Mouse (Mus musculus): ENCODE measurements around the gene Ushbp1. TPM values are rescaled to one million over a fixed set of nuclear protein-coding genes. Genes with fewer than 3 reads are reported as not detected.

Gene Ushbp1
- polyA plus RNA-seq, 2 experiments, result 1.5 to 3.5 TPM

DNA sequence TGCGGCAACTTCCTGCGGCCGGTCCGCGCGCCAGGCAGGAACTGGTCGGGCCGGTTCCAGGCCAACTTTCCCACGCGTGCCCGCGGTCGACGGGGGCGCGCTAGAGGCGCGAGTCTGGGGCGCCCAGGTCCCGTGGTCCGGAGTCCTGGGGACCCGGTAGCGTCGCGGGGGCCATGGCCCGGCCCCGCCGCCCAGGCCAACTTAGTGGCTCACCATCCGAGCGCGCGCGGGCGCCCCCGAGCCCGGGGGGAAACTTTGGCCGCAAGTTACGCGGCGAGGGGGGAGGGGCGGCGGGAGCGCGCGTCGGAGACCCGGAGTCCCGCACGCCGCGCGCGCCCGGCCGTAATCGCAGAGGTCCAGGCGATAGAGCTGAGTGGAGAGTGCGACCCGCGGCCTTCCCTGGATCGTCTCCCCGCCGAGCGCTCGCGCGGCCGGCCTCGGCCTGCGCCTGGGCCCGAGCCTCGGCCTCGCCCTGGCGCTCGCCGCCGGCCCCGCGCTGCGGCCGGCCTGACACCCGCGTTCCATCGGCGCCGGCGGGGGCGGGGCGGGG is 14.1 kb downstream of the Ushbp1 start, which contains the start of gene Nr2f6:
Gene Nr2f6, minus strand, starts transcription at position 540 of the 550 bp plus-strand sequence.
- under 1% methylated on average over 69 of the region's 89 CpGs for WGBS (ENCODE audit: insufficient replicate concordance)
- ATAC-seq (ENCODE audit: insufficient read depth), result no peak
- no peak for TF ChIP-seq EP300 (IDR thresholded peaks at IDR 0.05; ENCODE audit: low read depth)
- TF ChIP-seq CTCF (IDR thresholded peaks at IDR 0.05; ENCODE audit: low read depth), result no peak

DNA sequence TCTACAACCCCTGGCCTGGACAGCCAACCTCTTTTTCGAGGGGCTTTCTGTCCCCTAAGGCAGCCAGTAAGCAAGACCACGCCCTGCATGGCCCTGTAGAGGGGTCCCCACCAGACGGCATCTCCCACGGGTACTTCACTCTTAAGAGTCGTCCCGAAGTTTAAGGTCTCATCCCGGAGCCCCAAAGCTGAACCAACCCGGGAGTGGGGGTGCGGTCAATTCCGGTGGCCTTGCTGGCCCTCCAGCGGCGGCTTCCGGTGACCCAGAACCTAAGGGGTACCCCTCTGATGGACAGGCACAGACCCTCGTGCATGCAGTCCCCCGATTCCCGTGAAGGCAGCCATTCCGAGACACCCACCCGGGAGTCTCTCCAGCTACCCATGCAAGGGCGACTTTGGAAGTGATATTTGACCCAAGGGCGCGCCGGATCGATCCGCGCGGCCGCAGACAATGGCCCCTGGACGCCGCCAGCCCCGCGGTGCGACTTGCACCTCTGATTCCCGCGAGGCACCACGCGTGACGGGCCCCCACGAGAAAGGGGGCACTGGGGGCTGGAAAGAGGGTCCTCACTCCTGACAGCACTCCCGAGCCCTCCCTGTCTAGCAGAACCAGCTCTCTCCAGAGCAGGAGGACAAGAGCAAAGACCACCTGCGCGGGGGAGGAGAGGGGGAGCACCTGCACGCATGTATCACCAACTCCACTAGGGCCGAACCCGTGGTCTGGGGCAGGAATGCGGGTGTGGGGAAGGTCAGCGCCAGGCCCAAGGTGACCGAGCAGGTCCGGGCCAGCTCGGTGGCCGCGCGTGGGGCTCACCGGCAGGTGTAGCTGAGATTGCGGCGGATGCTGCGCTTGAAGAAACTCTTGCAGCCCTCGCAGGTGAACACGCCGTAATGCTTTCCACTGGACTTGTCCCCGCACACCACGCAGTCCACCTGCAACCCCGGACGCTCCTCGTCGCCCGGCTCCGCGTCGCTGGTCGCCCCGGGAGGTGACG is 15.1 kb downstream of the Ushbp1 start:
- Histone ChIP-seq H3K4me2 (ENCODE audit: low read depth) (peak overlapping the region; percentile 60), H3K9ac (replicated peaks) (peak overlapping the region; percentile 58), H3K36me3 (replicated peaks; ENCODE audit: control insufficient read depth, insufficient read depth, low read depth) (no peaks in the 10 kb centered on the region), H3K9me3 (ENCODE audit: control insufficient read depth, low read length) (no peaks in the 10 kb centered on the region), H3K27me3 (ENCODE audit: control insufficient read depth, insufficient read depth, low read length) (peaks cover 32% of the 10 kb centered on the region), H3K4me1 (replicated peaks; ENCODE audit: control insufficient read depth in 2 of 2, insufficient read depth in 2 of 2, low read length in 1 of 2) (peaks cover 5 to 7% of the 10 kb centered on the region in 2 experiments; a peak in 3 of 4 replicates), H3K4me3 (ENCODE audit: insufficient read depth in 1 of 2, low read depth in 2 of 2, low read length in 2 of 2) (peak overlapping the region; percentile 42 to 57), H3K27ac (no peak overlapping the region)
- DNase-seq (ENCODE audit: low read depth in 3 of 3, low spot score in 3 of 3) (no peak), ATAC-seq (ENCODE audit: insufficient read depth) (no peak)
- 5% methylated on average over 70 of the region's 72 CpGs for whole genome bisulfite sequencing (ENCODE audit: insufficient replicate concordance)
- TF ChIP-seq CTCF (IDR thresholded peaks at IDR 0.05; ENCODE audit: low read depth), result no peak
- TF ChIP-seq EP300 (IDR thresholded peaks at IDR 0.05; ENCODE audit: low read depth), result no peak

More for the DNA sequence above, 14.1 kb downstream of the Ushbp1 start, which contains the start of gene Nr2f6:
- Histone ChIP-seq H3K36me3 (replicated peaks; ENCODE audit: control insufficient read depth, insufficient read depth, low read depth) (no peaks in the 10 kb centered on the region), H3K27me3 (ENCODE audit: control insufficient read depth, insufficient read depth, low read length) (peaks cover 32% of the 10 kb centered on the region), H3K4me3 (ENCODE audit: insufficient read depth in 1 of 2, low read depth in 2 of 2, low read length in 2 of 2) (peak within 1 kb of the TSS; percentile 49 to 57), H3K9ac (replicated peaks) (peak within 1 kb of the TSS; percentile 58), H3K27ac (peak within 1 kb of the TSS; percentile 35), H3K9me3 (ENCODE audit: control insufficient read depth, low read length) (no peaks in the 10 kb centered on the region), H3K4me2 (ENCODE audit: low read depth) (peak within 1 kb of the TSS; percentile 60), H3K4me1 (replicated peaks; ENCODE audit: control insufficient read depth in 2 of 2, insufficient read depth in 2 of 2, low read length in 1 of 2) (peaks cover 0 to 1% of the 10 kb centered on the region in 2 experiments; a peak in 1 of 4 replicates)
- no peak for DNase-seq (ENCODE audit: low read depth in 3 of 3, low spot score in 3 of 3)

DNA sequence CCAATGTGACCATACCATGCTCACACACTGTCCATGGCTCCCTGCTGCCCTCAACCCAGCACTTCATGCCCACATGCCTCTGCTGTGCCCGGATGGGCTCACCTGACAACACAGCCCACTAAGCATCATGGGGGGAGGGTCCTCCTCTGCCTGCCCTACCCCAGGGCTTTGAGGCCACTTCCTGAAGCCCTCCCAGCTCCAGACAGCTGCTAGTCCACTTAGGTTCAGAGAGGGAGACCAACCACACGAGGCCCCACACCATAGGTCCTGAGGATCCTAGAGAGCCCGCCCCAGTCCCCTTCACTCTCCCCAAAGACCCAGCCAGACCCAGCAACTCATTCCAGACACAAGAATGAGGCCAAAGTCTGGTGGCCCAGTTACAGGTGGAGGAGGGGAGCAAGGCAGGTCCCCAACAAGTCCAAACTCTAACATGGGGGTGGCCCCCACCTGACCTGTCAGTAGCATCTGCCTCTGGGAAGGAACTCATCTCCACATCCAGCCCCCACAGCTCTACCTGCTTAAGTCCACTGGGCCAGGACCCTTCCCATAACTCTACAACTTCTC is 16.0 kb downstream of the Ushbp1 start:
- H3K4me1 ChIP-seq (replicated peaks; ENCODE audit: control insufficient read depth in 2 of 2, insufficient read depth in 2 of 2, low read length in 1 of 2), result peaks cover 5 to 11% of the 10 kb centered on the region in 2 experiments; a peak in 3 of 4 replicates

DNA sequence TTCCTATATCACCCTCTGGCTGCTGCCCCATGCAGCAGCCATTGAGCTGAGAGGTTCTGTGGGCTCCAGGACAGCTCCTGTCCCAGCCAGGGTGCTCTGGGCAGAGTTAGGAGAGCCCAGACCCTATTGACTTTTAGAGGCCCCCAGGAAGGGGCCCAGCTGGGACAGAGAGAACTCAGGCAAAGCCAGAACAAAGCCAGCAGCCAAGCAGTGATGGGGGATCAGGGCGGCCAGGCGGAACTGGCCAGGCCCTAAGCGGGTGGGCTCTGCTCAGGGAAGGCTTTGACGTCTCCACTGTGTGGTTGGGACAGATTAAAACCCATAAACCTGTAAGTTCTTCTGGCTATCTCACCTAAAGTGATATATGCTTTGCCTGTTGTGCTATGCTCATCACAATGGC is 16.6 kb downstream of the Ushbp1 start:
- Histone ChIP-seq H3K4me1 (replicated peaks; ENCODE audit: control insufficient read depth in 2 of 2, insufficient read depth in 2 of 2, low read length in 1 of 2) (peaks cover 5 to 11% of the 10 kb centered on the region in 2 experiments; a peak in 3 of 4 replicates), H3K4me3 (ENCODE audit: insufficient read depth in 1 of 2, low read depth in 2 of 2, low read length in 2 of 2) (no peak overlapping the region; a peak in 1 of 4 replicates), H3K9ac (replicated peaks) (no peak overlapping the region), H3K4me2 (ENCODE audit: low read depth) (peak overlapping the region; percentile 60), H3K36me3 (replicated peaks; ENCODE audit: control insufficient read depth, insufficient read depth, low read depth) (no peaks in the 10 kb centered on the region), H3K27ac (no peak overlapping the region), H3K27me3 (ENCODE audit: control insufficient read depth, insufficient read depth, low read length) (peaks cover 32% of the 10 kb centered on the region), H3K9me3 (ENCODE audit: control insufficient read depth, low read length) (no peaks in the 10 kb centered on the region)
- ATAC-seq (ENCODE audit: insufficient read depth) (no peak), DNase-seq (ENCODE audit: low read depth in 3 of 3, low spot score in 3 of 3) (no peak)
- no peak for TF ChIP-seq CTCF (IDR thresholded peaks at IDR 0.05; ENCODE audit: low read depth)
- TF ChIP-seq EP300 (IDR thresholded peaks at IDR 0.05; ENCODE audit: low read depth), result no peak
- WGBS (ENCODE audit: insufficient replicate concordance), result 65% methylated on average over 4 of the region's 4 CpGs

More for the DNA sequence above, 16.0 kb downstream of the Ushbp1 start:
- Histone ChIP-seq H3K9ac (replicated peaks) (no peak overlapping the region), H3K4me3 (ENCODE audit: insufficient read depth in 1 of 2, low read depth in 2 of 2, low read length in 2 of 2) (peak overlapping the region; percentile 42 to 57), H3K9me3 (ENCODE audit: control insufficient read depth, low read length) (no peaks in the 10 kb centered on the region), H3K27me3 (ENCODE audit: control insufficient read depth, insufficient read depth, low read length) (peaks cover 32% of the 10 kb centered on the region), H3K27ac (no peak overlapping the region), H3K36me3 (replicated peaks; ENCODE audit: control insufficient read depth, insufficient read depth, low read depth) (no peaks in the 10 kb centered on the region), H3K4me2 (ENCODE audit: low read depth) (peak overlapping the region; percentile 60)
- TF ChIP-seq EP300 (IDR thresholded peaks at IDR 0.05; ENCODE audit: low read depth) (no peak), CTCF (IDR thresholded peaks at IDR 0.05; ENCODE audit: low read depth) (no peak)
- DNase-seq (ENCODE audit: low read depth in 3 of 3, low spot score in 3 of 3) (no peak), ATAC-seq (ENCODE audit: insufficient read depth) (no peak)
- WGBS (ENCODE audit: insufficient replicate concordance), result 35% methylated on average over 3 of the region's 3 CpGs

All from liver, embryonic 14.5 days (tissue).